Comparison of ENCODE assay signal across 23 mouse cellular contexts in genomic region chr9:86230673-86231350, GRCm38 (mm10).
DNase-seq lines count a peak whose midpoint lies in the region; ATAC-seq and TF ChIP-seq lines count a peak whose summit lies in the region.
"Had no signal": no experiment of that assay in that cellular context is flagged by ENCODE, and none has a peak within 500 bp of the region (broad histone marks: within the 10 kb centered on the region; RNA-seq: fewer than 3 reads in every experiment).

No protein-coding gene starts in this region.

- no peak overlapping the region for H3K9ac ChIP-seq in forebrain, embryonic 14.5 days (ENCODE audit: low read length)
- no peak overlapping the region for H3K9ac ChIP-seq in forebrain, embryonic 15.5 days (replicated peaks)
- no peak overlapping the region for H3K9ac ChIP-seq in midbrain, embryonic 11.5 days (ENCODE audit: low read length)
- H3K9ac ChIP-seq in midbrain, embryonic 15.5 days = no peak overlapping the region
- H3K9ac ChIP-seq: embryonic facial prominence, embryonic 13.5 days; liver, embryonic 12.5 days; liver, postnatal 0 days; stomach, embryonic 15.5 days had no signal

- no peaks in the 10 kb centered on the region; the same call in 1 of the 2 replicates for H3K9me3 ChIP-seq in forebrain, embryonic 14.5 days (replicated peaks; ENCODE audit: control insufficient read depth, low read length)
- H3K9me3 ChIP-seq in forebrain, embryonic 15.5 days = no peaks in the 10 kb centered on the region
- H3K9me3 ChIP-seq in midbrain, embryonic 11.5 days (ENCODE audit: control insufficient read depth, low read length) = no peaks in the 10 kb centered on the region
- H3K9me3 ChIP-seq in midbrain, embryonic 15.5 days = 0 out of 2 replicates have a peak, but pooled peaks cover 3% of the 10 kb centered on the region
- H3K9me3 ChIP-seq: embryonic facial prominence, embryonic 13.5 days; hindbrain, embryonic 10.5 days; liver, embryonic 12.5 days; stomach, embryonic 15.5 days had no signal

- WGBS in forebrain, embryonic 14.5 days = 7% methylated on average over 7 of the region's 7 CpGs
- 7% methylated on average over 7 of the region's 7 CpGs for WGBS in forebrain, embryonic 15.5 days
- 6% methylated on average over 7 of the region's 7 CpGs for WGBS in midbrain, embryonic 11.5 days
- WGBS in midbrain, embryonic 15.5 days = 9% methylated on average over 7 of the region's 7 CpGs

- ATAC-seq in forebrain, embryonic 14.5 days = peak; percentile 21; the same call in 1 of the 2 replicates
- no peak for ATAC-seq in forebrain, embryonic 15.5 days (replicated peaks)
- peak; percentile 77 for ATAC-seq in midbrain, embryonic 11.5 days (ENCODE audit: low FRiP score)
- ATAC-seq in midbrain, embryonic 15.5 days (replicated peaks) = no peak
- ATAC-seq: activated CD4-positive, CD25-positive, alpha-beta regulatory T cell, adult 4 months; liver, embryonic 12.5 days; liver, postnatal 0 days had no signal

- no peaks in the 10 kb centered on the region for H3K27me3 ChIP-seq in forebrain, embryonic 14.5 days (replicated peaks; ENCODE audit: control insufficient read depth, insufficient read depth, low read length)
- no peaks in the 10 kb centered on the region for H3K27me3 ChIP-seq in forebrain, embryonic 15.5 days
- H3K27me3 ChIP-seq in midbrain, embryonic 11.5 days (ENCODE audit: control insufficient read depth, insufficient read depth, low read length) = no peaks in the 10 kb centered on the region
- no peaks in the 10 kb centered on the region for H3K27me3 ChIP-seq in midbrain, embryonic 15.5 days (replicated peaks)
- H3K27me3 ChIP-seq: embryonic facial prominence, embryonic 13.5 days; liver, embryonic 12.5 days; stomach, embryonic 15.5 days had no signal

- H3K4me3 ChIP-seq in forebrain, embryonic 14.5 days (ENCODE audit: low read depth, low read length) = no peak overlapping the region
- no peak overlapping the region for H3K4me3 ChIP-seq in forebrain, embryonic 15.5 days
- no peak overlapping the region for H3K4me3 ChIP-seq in midbrain, embryonic 11.5 days (ENCODE audit: low read depth, low read length)
- H3K4me3 ChIP-seq in midbrain, embryonic 15.5 days = no peak overlapping the region
- H3K4me3 ChIP-seq: embryonic facial prominence, embryonic 13.5 days; hindbrain, embryonic 10.5 days; liver, embryonic 12.5 days; stomach, embryonic 15.5 days had no signal

- peaks cover 11% of the 10 kb centered on the region; the same call in 1 of the 2 replicates for H3K4me1 ChIP-seq in forebrain, embryonic 14.5 days (ENCODE audit: control insufficient read depth, insufficient read depth, low read length)
- H3K4me1 ChIP-seq in forebrain, embryonic 15.5 days = peaks cover 13% of the 10 kb centered on the region
- H3K4me1 ChIP-seq in midbrain, embryonic 11.5 days (ENCODE audit: control insufficient read depth, insufficient read depth, low read length) = peaks cover 12% of the 10 kb centered on the region
- peaks cover 6% of the 10 kb centered on the region for H3K4me1 ChIP-seq in midbrain, embryonic 15.5 days
- H3K4me1 ChIP-seq: embryonic facial prominence, embryonic 13.5 days; liver, embryonic 12.5 days; stomach, embryonic 15.5 days had no signal

- H3K27ac ChIP-seq in forebrain, embryonic 14.5 days (ENCODE audit: low read depth, low read length) = no peak overlapping the region
- H3K27ac ChIP-seq in forebrain, embryonic 15.5 days (replicated peaks) = no peak overlapping the region
- no peak overlapping the region for H3K27ac ChIP-seq in midbrain, embryonic 11.5 days (ENCODE audit: low read depth, low read length)
- H3K27ac ChIP-seq in midbrain, embryonic 15.5 days = no peak overlapping the region
- H3K27ac ChIP-seq: embryonic facial prominence, embryonic 13.5 days; liver, embryonic 12.5 days; stomach, embryonic 15.5 days had no signal

- H3K36me3 ChIP-seq in forebrain, embryonic 14.5 days (ENCODE audit: control insufficient read depth, insufficient read depth, low read length) = no peaks in the 10 kb centered on the region
- no peaks in the 10 kb centered on the region for H3K36me3 ChIP-seq in forebrain, embryonic 15.5 days
- H3K36me3 ChIP-seq in midbrain, embryonic 11.5 days (ENCODE audit: control insufficient read depth, insufficient read depth, low read length) = no peaks in the 10 kb centered on the region
- H3K36me3 ChIP-seq in midbrain, embryonic 15.5 days (replicated peaks) = no peaks in the 10 kb centered on the region
- H3K36me3 ChIP-seq: embryonic facial prominence, embryonic 13.5 days; hindbrain, embryonic 10.5 days; liver, embryonic 12.5 days; stomach, embryonic 15.5 days had no signal

- H3K4me2 ChIP-seq in forebrain, embryonic 14.5 days (ENCODE audit: low read length) = no peak overlapping the region
- H3K4me2 ChIP-seq in forebrain, embryonic 15.5 days (replicated peaks) = no peak overlapping the region
- H3K4me2 ChIP-seq in midbrain, embryonic 11.5 days = no peak overlapping the region
- H3K4me2 ChIP-seq in midbrain, embryonic 15.5 days = no peak overlapping the region
- H3K4me2 ChIP-seq: embryonic facial prominence, embryonic 13.5 days; liver, embryonic 12.5 days; stomach, embryonic 15.5 days had no signal

- no peak for TF ChIP-seq POLR2A in brain, embryonic 14.5 days (IDR thresholded peaks at IDR 0.05; ENCODE audit: borderline replicate concordance, extremely low read depth, insufficient read depth, insufficient read length, poor library complexity, severe bottlenecking)

- TF ChIP-seq CTCF in brain, embryonic 14.5 days (IDR thresholded peaks at IDR 0.05; ENCODE audit: borderline replicate concordance, extremely low read depth, insufficient read depth, insufficient read length) = no peak

- peak; percentile 39 for DNase-seq in forebrain, embryonic 14.5 days (ENCODE audit: low spot score)
- DNase-seq in midbrain, embryonic 11.5 days (ENCODE audit: low spot score, missing footprints) = peak; percentile 88
- DNase-seq in brain, embryonic 14.5 days (ENCODE audit: low read depth) = peak; percentile 64
- peak; percentile 17 for DNase-seq in embryo, embryonic 11 days
- DNase-seq: adrenal gland, adult 2 months; adrenal gland, postnatal 36 days; B cell, adult 2 months; cerebellum, adult 2 months; cerebellum, postnatal 14 days; gastrocnemius, postnatal 10 days; heart, postnatal 14 days; kidney, adult 11 months; kidney, postnatal 14 days; liver, postnatal 0 days; lung, postnatal 36 days; right cerebral cortex, postnatal 25 days had no signal

Comparison
In these comparisons a context has a peak if more than half of its experiments do, and no peak if none do; other contexts are left out.
1. ATAC-seq: peak in forebrain, embryonic 14.5 days (single experiment) and midbrain, embryonic 11.5 days (single experiment); none in forebrain, embryonic 15.5 days (single experiment) and midbrain, embryonic 15.5 days (single experiment).
2. DNase-seq: peak in every context shown above with its lines; median percentile 88 in midbrain, embryonic 11.5 days; 64 in brain, embryonic 14.5 days; 39 in forebrain, embryonic 14.5 days; 17 in embryo, embryonic 11 days.